Mouse (Mus musculus) kidney, adult 2 months (tissue): ENCODE data around the gene Meis1. TPM values are rescaled to one million over a fixed set of nuclear protein-coding genes. Genes with fewer than 3 reads are reported as not detected.

ENCODE experiments used
- DNase-seq: peaks from one replicate; pipeline ENCODE4 v3.0.0; 2021
- H3K27ac ChIP-seq: fragments of 200-500 bp; 2 replicates; pipeline ENCODE4 v1.5.1; 2012; ENCODE audit warnings: low read depth, low read length, control low read depth, inconsistent platforms; ENCODE audit not compliant: insufficient read depth
- H3K27me3 ChIP-seq: fragments of 200-500 bp; replicated peaks from 2 replicates; pipeline ENCODE4 v1.6.1; 2012; ENCODE audit warnings: mild to moderate bottlenecking, moderate library complexity, low read length, inconsistent platforms; ENCODE audit not compliant: control insufficient read depth, insufficient read depth
- H3K36me3 ChIP-seq: fragments of 200-500 bp; 2 replicates; pipeline ENCODE4 v1.6.1; 2012; ENCODE audit warnings: mild to moderate bottlenecking, moderate library complexity, low read length, inconsistent platforms; ENCODE audit not compliant: control insufficient read depth, insufficient read depth
- H3K4me1 ChIP-seq: fragments of 200-500 bp; 2 replicates; pipeline ENCODE4 v1.6.1; 2011; ENCODE audit warnings: low read length; ENCODE audit not compliant: control insufficient read depth, insufficient read depth
- H3K4me3 ChIP-seq: fragments of 200-500 bp; 2 replicates; pipeline ENCODE4 v1.5.1; 2011; ENCODE audit warnings: mild to moderate bottlenecking, low read depth, low read length, control low read depth; ENCODE audit not compliant: insufficient read depth
- CTCF ChIP-seq: fragments of 200-500 bp; conservative IDR thresholded peaks from 2 replicates; pipeline ENCODE4 v1.5.1; 2011; ENCODE audit warnings: low read depth, mild to moderate bottlenecking, control low read depth, low read length, moderate library complexity, mixed read lengths; ENCODE audit not compliant: insufficient read depth, insufficient read length
- POLR2A ChIP-seq: fragments of 200-500 bp; IDR thresholded peaks from one replicate; pipeline ENCODE4 v1.6.1; 2011; ENCODE audit warnings: low read depth, low read length, control low read depth
- WGBS: fragments of 180-500 bp; shearing (Covaris S2); methylation state at CpG from one replicate; pipeline ENCODE4 v1.1.7; 2018; 5-methylcytosine and 5-hydroxymethylcytosine counted together
- polyA plus RNA-seq: library from polyadenylated mRNA; depleted of rRNA; stranded (reverse); fragments of >200 nt; gene quantifications from 2 replicates; pipeline ENCODE4 v1.2.3, GENCODE M21; 2012

Gene Meis1
- polyA plus RNA-seq, 1 experiment: 6.2 TPM

DNA sequence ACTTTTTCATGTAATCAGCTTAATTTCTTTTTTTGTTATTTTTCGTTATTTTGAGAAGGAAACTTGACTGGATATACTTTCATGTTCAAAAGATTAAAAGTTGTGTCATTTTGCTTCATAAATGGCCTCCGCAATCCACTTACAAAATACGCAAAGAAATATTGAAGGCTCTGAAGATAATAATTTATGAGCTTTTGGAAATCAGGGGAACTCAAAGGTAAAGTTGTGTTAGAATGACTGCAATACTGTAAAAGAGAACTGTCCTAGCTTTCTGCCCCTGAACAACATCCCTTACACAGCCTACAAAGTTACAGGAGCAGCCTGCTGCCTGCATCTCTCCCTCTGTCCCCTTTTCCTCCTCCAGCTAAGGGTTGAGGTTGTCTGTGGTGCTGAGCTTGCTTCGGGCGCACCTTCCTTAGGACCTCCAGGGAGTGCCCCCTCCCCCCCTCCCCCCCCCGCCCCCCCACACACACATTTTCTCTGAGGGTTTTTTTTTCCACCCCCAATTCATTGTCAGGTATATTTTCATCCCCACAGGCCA lies 149.3 kb downstream of the Meis1 start:
- no peak for TF ChIP-seq CTCF
- no peak for TF ChIP-seq POLR2A
- no peak overlapping the region for H3K27ac ChIP-seq
- H3K4me3 ChIP-seq: no peak overlapping the region
- 66% methylated on average over 5 of the region's 6 CpGs for WGBS
- H3K4me1 ChIP-seq: no peaks in the 10 kb centered on the region
- DNase-seq: no peak
- no peaks in the 10 kb centered on the region for H3K36me3 ChIP-seq
- peaks cover under 1% of the 10 kb centered on the region; the same call in 1 of the 2 replicates for H3K27me3 ChIP-seq

GRCm38 (mm10) chr11:18867665-18868064 lies 151.1 kb downstream of the Meis1 start:
- H3K4me3 ChIP-seq: no peak overlapping the region
- no peak overlapping the region for H3K27ac ChIP-seq
- TF ChIP-seq CTCF (no peak), POLR2A (no peak)
- 80% methylated on average over 2 of the region's 2 CpGs for WGBS
- H3K27me3 ChIP-seq: no peaks in the 10 kb centered on the region; the same call in 1 of the 2 replicates
- DNase-seq: no peak
- no peaks in the 10 kb centered on the region for H3K36me3 ChIP-seq
- H3K4me1 ChIP-seq: no peaks in the 10 kb centered on the region

DNA sequence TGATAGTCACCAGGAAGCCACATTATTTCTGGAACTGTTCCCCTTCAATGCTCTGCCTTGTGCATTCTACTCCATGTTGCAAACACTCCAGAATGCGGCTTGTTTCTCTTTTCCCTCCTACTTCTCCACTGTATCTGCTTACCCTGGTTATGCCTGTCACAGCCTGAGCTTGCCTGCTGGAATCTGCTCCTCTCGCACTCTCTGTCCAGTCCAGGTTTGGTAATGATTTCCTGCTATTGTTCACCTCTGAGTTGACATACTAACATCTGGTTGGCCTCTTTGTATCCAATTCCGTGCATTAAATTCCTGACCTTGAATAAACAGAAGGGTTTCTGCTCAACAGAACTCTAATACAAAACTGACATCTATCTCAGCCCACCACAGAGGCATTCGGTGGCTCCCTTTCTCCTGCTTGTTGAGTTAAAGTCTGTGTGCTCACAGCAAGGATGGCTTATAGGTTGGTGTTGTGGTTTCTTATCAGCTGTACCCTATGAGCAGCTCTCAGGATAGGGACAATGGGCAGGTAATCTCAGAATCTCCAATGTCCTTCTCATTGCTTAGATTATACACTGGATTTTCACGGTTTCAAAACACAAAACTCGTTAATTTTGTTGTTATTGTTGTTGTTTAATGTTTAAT lies 152.5 kb downstream of the Meis1 start:
- 42% methylated on average over 6 of the region's 6 CpGs for WGBS
- Histone ChIP-seq H3K36me3 (no peaks in the 10 kb centered on the region), H3K27ac (no peak overlapping the region), H3K4me1 (no peaks in the 10 kb centered on the region), H3K4me3 (no peak overlapping the region), H3K27me3 (no peaks in the 10 kb centered on the region; the same call in 1 of the 2 replicates)
- TF ChIP-seq POLR2A (no peak), CTCF (no peak)
- DNase-seq: no peak

- Histone ChIP-seq H3K27ac (no peak overlapping the region), H3K36me3 (no peaks in the 10 kb centered on the region), H3K4me1 (no peaks in the 10 kb centered on the region), H3K27me3 (no peaks in the 10 kb centered on the region), H3K4me3 (no peak overlapping the region)
- no peak for DNase-seq
- WGBS: 43% methylated on average over 4 of the region's 4 CpGs
- TF ChIP-seq POLR2A (no peak), CTCF (no peak)
These were observed 168.0 kb downstream of the Meis1 start for GRCm38 (mm10) chr11:18850772-18851171.

DNA sequence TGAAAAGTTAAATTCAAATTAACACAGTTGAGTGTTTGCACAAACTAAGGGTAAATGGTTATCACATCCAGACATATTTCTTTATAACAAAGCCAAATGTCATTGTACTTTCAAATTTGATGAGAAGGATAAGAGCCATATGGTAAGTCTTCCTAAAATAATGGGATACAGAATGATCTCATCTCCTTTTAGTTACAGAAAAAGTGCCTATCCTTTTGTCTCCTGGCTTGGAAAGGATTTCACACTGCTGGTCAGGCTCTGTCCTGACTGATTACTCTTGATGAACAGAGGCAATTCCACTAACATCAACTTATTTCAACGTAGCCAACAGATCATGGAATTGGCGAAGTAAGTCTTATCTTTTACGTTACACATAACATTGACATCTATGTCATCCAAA lies 171.1 kb downstream of the Meis1 start:
- DNase-seq: no peak
- H3K4me1 ChIP-seq: no peaks in the 10 kb centered on the region
- H3K27ac ChIP-seq: no peak overlapping the region
- no peaks in the 10 kb centered on the region for H3K36me3 ChIP-seq
- H3K4me3 ChIP-seq: no peak overlapping the region
- no peaks in the 10 kb centered on the region for H3K27me3 ChIP-seq
- TF ChIP-seq CTCF (no peak), POLR2A (no peak)
- 90% methylated on average over 3 of the region's 3 CpGs for WGBS

DNA sequence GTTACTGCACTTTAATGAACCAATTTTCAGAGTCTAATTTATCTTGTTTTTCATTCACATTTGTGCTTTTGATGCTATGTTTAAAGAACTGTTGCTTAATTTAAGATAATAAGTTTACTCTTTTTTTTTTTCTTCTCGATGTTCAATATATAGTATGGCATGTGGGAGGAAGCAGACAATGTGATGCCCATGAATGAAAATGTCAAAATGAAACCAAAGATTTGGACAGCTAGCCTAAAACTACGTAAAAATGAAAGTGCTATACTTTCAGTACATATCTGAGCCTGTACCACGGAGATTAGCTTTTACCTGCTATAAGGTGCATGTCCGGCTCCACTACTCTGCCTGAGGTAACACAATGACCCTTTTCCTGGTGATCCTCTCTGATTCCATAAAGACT lies 172.3 kb downstream of the Meis1 start:
- Histone ChIP-seq H3K36me3 (no peaks in the 10 kb centered on the region), H3K4me3 (no peak overlapping the region), H3K27ac (no peak overlapping the region), H3K4me1 (no peaks in the 10 kb centered on the region), H3K27me3 (no peaks in the 10 kb centered on the region)
- WGBS: 90% methylated on average over 4 of the region's 4 CpGs
- no peak for TF ChIP-seq POLR2A
- no peak for TF ChIP-seq CTCF
- DNase-seq: no peak

- TF ChIP-seq POLR2A: no peak
- no peak for TF ChIP-seq CTCF
- Histone ChIP-seq H3K4me3 (no peak overlapping the region), H3K4me1 (no peaks in the 10 kb centered on the region), H3K27me3 (no peaks in the 10 kb centered on the region), H3K36me3 (no peaks in the 10 kb centered on the region), H3K27ac (no peak overlapping the region)
- DNase-seq: no peak
- WGBS: 94% methylated on average over 3 of the region's 3 CpGs
These were observed 172.9 kb downstream of the Meis1 start for GRCm38 (mm10) chr11:18845900-18846299.
